Mouse (Mus musculus): Measurements from ENCODE around the gene Ipo9. TPM values are rescaled to one million over a fixed set of nuclear protein-coding genes. Genes with fewer than 3 reads are reported as not detected.
"Not testable (repeated sequence)": the region's sequence is repeated elsewhere in the genome, so short reads cannot be mapped to it uniquely, and the experiment has no call there.

Ipo9 gene
- total RNA-seq, 2 experiments from 2014 or later: 36.7 to 81.0 TPM

DNA sequence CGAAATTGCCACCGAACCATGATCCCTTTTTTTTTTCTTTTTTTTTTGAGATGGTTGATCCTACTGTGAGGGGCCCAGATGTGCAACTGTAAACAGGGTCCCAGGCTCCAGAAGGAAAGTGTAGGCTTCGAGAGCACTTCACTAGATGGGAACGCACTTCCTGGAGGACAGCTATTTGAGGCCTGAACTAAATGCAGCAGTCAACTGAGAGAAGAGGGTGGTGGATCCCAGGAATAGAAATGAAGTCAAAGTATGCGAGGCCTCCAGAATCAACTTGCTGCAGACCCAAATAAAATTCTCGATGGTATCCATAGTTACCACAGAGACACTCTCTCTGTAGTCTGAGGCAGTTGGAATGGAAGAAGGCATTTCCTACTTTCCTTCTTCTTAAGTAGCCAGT lies 8.5 kb upstream of the Ipo9 start:
- no peak for ATAC-seq (replicated peaks; ENCODE audit: poor library complexity, severe bottlenecking)

DNA sequence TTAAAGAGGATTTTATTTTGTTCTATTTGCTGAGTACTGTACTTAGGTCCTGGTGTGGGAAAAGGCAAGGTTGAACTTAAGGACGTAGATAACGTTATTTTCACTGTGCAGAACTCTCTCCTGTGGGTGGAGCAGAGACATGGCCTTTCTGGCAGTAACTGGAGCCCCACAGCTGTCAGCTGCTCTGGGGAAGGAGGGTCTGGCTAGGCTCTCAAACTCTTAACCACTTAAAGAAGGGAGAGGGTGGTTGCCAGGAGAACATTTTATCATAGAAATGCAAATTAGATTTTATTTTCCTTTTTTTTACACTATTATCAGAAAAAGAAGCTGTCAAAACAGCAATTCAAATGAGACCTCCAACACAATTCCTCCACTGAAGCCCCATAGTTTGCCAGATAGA lies 5.5 kb upstream of the Ipo9 start:
- ATAC-seq (replicated peaks; ENCODE audit: poor library complexity, severe bottlenecking): no peak

DNA sequence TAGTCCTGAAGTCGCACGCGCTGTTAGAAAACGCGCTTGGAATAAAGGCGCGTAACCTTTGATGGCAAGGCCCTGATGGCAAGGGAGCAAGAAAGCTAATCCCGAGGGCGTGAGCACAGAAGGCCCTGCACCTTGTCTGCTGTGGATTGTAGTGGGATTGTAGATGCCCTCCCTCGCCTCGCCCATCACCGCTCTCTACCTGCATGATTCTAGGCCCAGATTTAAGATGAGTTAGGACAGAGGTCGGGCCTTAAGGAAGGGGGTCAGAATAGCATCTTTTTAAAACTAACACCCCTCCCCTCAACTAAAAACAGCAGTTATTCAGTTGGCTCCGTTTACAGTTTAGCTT lies 344 bp upstream of the Ipo9 start:
- no peak; the same call in 1 of the 2 replicates for ATAC-seq (replicated peaks; ENCODE audit: poor library complexity, severe bottlenecking)

DNA sequence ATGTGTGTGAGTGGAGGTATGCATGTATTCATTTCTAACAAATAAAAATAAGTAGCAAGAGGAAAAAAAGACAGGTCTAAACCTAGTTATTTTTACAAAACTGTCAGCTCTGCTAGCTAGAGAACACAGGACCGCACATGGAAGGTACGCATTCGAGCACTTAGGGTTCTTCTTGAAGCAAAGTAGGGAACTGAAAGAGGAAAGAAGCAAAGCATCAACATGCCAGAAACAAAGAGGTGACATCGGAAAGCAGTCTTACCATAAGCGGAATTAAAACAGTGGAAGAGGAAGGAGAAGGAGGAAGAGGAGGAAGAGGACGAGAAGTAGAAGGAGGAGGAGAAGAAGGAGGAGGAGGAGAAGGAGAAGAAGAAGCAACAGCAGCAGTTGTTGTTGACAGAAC lies 2.9 kb downstream of the Ipo9 start:
- ATAC-seq (replicated peaks; ENCODE audit: poor library complexity, severe bottlenecking): peak; percentile 36; the same call in 1 of the 2 replicates

DNA sequence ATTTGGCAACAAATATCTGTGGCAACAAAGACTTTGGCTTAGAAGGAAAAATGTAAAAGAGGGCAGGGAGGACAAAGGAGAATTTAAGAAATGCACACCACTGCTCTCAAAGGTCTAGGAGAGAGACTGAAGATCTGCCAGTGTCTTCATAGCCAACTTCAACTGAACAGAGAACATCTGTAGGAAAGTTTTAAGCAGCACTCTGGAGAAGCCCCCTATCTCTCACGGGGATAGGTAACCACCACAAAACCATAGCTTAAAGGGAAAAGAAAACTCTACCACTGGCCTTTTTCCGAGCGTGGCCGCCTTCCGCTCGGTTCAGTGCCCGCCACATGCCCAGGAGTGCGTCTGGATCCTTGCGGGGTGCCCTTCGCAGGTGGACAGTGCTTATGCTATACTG lies 3.7 kb downstream of the Ipo9 start:
- ATAC-seq (replicated peaks; ENCODE audit: poor library complexity, severe bottlenecking): no peak

DNA sequence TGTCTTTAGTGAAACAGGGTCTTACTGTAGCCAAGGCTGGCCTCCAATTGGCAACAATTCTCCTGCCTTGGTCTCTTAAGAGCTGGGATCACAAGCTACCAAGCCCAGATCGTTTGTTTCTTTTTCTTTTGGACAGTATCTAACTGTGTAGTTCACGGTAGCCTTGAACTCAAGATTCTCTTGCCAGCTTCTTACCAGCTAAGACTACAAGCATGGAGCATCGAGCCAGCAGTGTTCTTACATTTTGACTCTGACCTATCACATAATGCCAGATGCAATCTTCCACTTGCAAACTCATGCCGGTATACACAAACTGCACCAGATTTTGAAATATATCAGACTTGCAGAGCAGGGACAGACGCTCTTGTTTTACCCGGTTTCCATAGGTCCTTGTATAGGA lies 7.5 kb downstream of the Ipo9 start:
- no peak for ATAC-seq (replicated peaks; ENCODE audit: poor library complexity, severe bottlenecking)

DNA sequence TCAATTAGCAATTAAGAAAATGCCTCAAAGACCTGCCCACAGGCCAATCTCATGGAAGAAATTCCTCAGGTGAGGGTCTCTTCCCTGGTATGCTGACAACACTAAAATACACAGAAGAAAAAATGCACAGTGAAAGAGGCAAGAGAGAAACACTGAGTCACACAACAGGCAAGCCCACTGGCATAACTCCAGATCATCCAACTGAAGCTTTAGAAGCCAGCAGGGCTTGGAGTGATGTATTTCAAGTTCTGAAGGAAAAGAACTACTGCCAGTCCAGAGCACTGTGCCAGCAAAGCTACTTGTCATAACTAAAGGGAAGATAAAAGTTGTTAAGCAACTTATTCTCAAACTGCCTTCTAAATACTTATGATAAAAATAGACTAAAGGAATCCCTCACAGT lies 16.3 kb downstream of the Ipo9 start:
- ATAC-seq (replicated peaks; ENCODE audit: poor library complexity, severe bottlenecking): no peak

DNA sequence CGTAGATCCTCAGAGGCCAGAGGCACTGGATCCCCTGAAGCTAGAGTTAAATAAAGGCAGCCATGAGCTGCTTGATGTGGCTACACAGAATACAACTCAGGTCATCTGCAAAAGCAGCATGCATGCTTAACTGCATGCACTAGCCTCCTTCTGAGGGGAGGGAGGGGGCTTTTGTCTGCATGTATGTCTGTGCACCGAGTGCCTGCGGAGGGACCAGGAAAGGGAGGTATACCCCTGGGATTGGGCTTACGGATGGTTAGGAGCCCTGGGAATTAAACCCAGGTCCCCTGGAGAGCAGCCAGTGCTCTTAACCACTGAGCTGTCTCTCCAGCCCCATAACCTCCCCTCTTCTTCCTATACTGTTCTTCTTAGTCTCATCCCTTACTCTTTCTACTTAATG lies 18.2 kb downstream of the Ipo9 start:
- no peak for ATAC-seq (replicated peaks; ENCODE audit: poor library complexity, severe bottlenecking)

DNA sequence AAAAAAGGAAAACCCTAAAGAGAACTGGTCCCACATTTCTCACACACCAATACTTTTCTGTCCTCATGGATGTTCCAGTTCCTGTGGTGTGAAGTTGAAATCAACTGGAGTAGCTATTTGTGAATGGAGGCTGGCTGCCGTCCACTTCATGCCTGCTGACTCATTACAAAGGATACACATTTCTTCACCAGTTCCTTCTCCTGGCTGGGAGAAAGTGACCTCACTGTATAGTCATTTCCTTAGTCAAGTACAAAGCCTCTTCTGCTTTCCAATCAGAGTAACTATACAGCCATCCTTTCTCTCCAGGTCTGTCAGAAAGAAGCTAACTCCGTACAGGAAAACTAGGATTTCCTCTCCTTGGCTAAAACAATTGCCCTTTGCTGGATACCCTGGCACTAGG lies 19.3 kb downstream of the Ipo9 start:
- ATAC-seq (replicated peaks; ENCODE audit: poor library complexity, severe bottlenecking): peak; percentile 92

DNA sequence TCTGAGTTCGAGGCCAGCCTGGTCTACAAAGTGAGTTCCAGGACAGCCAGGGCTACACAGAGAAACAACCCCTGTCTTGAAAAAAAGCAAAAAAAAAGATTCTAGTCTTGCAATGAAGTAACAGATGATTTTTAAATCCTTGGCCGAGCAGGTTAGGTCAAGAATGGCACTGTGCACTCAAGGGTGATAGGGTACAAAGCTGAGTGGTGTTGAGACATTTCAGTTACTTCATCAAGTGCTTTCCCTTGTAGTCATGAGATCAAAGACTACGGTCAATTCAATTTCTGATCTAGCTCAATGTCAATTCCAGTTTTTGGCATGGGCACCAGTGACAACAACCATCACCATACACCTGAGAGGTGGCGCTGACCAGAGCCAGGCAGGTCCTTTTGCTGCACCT lies 21.3 kb downstream of the Ipo9 start:
- ATAC-seq (replicated peaks; ENCODE audit: poor library complexity, severe bottlenecking): no peak

DNA sequence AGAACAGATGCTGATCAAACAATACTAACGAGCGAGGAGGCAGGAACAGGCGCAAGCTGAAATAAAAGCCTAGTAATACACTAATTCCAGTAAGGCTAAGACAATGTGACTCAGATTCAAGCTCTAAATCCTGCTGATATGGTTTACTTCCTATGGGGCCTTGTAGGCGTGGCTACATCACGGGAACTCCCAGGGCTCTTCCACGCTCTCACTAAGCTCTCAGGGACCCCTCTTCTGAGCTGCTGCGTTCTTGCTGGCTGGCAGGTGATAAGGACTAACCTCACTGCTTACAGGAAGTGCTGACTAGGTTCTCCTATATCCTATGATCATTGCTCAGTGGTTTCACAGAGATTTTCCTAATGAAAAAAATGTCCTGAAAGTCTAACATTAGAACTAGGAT lies 24.9 kb downstream of the Ipo9 start:
- no peak for ATAC-seq (replicated peaks; ENCODE audit: poor library complexity, severe bottlenecking)

DNA sequence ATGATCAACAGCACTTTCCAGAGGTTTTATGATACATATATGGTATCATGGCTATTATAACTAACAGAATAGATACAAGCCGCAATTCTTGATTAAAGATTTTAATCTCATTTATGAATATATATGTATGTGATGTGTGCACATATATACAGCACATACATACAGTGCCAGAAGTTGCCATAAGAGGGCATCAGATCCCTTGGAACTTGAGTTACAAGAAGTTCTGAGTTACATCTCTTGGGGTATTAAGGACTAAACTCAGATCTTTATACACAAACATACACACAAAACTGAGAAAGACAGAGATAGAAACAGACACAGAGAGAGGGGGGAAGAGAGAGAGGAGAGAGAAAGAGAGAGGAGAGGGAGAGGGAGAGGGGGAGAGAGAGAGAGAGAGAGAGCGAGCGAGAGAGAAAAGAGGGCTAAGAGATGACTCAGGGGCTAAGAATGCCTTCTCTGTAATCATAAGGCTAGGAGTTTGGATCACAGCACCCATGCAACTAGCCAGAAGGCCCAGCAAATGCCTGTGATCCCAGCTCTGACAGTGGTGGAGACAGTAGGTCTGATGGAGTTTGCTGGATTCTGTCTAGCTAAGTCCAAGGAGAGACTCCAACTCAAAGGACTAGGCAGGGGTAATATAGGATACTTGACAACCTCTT lies 28.7 kb downstream of the Ipo9 start:
- no peak for ATAC-seq (replicated peaks; ENCODE audit: poor library complexity, severe bottlenecking)

DNA sequence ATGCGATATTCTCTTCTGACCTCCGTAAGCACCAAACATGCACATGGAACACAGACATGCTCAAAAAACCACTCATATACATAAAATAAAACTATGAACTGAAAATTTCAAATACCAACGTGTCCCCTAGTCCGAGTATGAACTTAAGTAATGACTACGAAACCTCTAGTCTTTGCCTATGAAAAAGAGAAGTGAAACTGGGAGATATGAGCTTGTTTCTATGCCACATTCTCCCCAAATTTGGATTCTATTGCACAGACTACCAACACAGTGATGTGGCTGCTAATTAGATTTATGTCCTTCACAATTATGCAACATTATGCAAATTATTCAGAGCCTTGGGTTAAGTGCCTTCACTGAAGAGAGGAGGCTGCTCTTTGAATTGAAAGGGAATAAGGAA lies 30.8 kb downstream of the Ipo9 start:
- ATAC-seq (replicated peaks; ENCODE audit: poor library complexity, severe bottlenecking): peak; percentile 98

DNA sequence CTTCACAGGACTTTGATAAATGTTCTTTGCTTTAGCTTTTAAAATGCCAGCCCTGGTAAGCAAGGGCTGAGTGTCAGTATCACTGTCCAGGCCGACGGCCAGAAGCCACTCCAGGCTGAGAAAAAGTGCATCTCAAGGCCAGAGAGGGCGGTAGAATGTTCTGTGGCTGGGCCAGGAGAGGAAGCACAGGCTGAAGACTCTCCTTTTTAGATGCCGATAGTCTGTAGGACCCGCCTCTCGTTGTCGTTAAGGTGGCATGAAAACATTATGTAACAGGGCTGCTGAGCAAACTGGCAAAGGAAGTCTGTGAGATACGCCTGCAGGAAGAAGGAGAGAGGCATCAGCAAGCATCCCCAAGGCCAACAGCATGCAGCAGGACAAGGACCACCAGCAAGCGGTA lies 45.1 kb downstream of the Ipo9 start:
- no peak for ATAC-seq (replicated peaks; ENCODE audit: poor library complexity, severe bottlenecking)

DNA sequence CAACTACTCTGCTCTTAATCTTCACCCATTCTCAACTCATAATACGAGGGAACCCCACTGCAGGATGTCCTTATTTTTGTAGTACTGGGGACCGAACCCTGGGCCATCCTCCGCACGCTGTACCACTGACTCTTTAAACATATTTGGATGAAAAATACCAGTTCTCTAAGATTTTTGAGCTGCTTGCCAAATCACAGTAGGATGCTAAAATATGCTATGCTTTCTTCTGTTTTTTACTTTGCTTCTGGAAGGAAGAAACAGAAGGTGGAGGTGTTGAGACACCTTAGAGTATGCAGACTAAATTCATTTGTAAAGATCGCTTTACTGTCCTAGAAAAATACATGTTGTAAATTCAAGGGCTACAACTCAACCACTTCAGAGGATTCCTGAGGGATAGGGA lies 46.1 kb downstream of the Ipo9 start:
- ATAC-seq (replicated peaks; ENCODE audit: poor library complexity, severe bottlenecking): no peak

DNA sequence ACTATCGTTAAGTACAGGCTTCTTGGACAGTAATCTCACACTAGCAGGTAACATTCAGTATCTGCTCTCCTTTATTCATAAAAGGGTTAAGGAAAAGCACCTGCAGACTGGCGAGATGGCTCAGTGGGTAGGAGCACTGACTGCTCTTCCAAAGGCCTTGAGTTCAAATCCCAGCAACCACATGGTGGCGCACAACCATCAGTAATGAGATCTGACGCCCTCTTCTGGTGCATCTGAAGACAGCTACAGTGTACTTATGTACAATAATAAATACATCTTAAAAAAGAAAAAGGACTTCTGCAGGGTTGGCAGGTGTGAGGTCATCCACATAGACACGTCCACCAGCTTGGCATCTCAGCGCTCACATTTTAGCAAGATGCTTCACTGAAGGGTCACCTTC lies 48.7 kb downstream of the Ipo9 start:
- not testable (repeated sequence) for ATAC-seq (replicated peaks; ENCODE audit: poor library complexity, severe bottlenecking)

DNA sequence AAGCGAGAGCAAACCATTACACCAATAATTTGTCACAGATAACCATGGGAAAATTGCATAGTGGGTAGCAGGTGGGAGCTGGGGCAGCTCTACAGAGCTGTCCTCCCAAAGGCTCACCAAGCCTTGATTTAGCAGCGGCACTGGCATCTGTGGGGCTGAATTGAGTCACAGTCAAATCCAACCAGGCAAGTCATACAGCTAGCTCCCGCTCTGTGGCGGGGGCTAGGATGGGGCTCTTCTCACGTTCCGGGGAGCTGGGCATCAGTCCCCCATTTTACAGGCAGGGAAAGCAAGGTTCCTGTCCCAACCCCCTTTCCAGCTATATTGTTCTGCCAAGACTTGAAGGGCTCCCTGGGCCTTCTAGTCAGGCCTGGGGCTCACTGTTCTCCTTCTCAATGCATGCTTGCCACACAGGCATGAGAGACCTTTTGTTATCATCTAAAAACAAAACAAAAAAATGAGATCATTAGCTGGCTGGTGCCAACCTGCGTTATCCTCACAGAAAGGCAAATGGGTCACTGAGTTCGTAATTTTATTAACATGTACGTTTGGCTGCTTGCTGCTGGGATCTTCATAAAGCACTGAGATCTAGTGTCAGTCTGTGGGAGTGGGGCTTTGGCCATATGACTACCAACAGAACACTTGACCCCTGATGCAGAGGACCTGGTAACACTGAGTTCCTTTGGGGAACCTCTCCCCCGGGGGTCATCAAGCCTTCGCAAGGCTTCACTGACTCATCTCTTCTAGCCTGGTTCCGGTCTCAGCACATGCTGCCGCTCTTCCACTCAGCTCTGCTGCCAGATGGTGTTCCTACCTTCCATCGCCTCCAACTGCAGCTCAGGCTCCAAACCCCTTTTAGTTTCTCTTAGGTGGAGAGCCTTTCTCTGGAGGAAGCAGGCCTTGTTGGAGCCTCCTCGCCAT lies 50.0 kb downstream of the Ipo9 start:
- no peak for ATAC-seq (replicated peaks; ENCODE audit: poor library complexity, severe bottlenecking)

DNA sequence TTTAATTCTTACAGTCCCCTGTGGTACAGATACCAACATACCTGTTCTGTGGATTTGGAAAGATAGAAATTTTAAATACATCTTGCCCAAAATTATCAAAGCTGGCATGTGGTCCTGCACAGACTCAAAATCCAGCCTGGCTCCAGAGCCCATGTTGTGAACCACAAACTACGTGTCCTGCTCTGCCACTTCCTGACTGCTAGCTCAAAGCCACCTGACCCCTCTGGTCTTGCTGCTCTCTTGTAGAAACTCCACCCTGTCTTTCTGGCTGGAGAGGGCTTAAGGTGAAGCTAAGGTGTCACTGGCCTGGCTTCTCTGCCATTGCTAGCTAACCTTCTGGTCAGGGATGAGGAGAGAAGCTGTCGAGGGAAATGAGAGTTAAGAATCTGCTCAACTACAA lies 51.3 kb downstream of the Ipo9 start:
- no peak for ATAC-seq (replicated peaks; ENCODE audit: poor library complexity, severe bottlenecking)

DNA sequence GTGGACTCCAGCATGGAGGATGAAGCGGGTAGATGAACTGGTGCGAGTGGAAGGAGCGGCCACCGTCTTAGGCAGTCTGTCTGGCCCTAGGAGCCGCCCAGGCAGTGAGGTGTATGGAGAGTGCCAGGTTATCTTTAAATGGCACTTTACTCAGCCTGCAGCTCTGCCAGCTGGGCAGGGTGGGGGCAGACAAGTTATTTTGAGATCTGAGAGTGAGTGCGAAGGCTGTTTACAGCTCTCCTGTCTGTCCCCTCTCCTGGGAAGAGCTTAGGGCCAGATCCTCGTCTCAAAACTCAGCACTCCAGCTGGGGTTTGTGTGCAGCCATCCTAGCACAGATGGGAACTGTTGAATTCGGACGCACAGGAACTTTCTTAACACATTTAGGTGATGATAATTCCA lies 51.7 kb downstream of the Ipo9 start:
- no peak for ATAC-seq (replicated peaks; ENCODE audit: poor library complexity, severe bottlenecking)

DNA sequence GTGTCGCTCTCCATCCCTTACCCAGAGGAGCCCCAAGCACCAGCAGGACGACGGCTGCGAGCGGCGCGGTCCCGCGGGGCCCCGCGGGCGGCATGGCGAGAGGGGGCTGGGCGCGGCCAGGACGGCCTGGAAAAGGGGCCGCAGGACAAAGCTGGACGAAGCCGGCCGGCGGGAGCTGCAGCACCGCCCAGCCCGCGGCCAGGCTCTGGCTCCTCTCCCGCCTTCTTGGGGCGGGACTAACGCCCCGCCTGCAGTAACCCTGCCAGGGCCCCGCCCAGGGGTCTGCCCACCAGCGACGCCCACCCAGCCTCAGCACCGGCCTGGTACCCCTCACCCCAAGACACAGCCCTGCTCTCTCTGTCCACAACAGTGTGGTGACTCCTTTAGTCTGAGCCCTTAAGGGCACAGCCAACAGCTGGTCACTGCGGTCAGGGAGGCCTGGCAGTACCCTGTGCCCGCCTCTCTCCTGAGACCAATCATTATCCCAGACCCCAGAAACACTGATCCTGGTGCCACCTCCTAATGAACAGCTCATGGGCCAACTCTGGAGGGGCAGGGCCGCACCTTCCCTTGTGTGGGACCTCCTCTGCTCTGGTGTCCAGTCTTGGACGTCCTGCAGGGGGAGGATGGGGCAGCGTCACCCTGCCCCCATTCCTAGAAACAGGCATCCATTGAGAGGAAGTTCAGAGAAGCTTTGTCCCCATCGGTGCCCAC lies 55.3 kb downstream of the Ipo9 start, which contains the start of gene Shisa4:
Gene Shisa4 (minus strand): TSS at position 370 of the 714 bp plus-strand sequence.
- peak; percentile 56 for ATAC-seq (replicated peaks; ENCODE audit: poor library complexity, severe bottlenecking)

DNA sequence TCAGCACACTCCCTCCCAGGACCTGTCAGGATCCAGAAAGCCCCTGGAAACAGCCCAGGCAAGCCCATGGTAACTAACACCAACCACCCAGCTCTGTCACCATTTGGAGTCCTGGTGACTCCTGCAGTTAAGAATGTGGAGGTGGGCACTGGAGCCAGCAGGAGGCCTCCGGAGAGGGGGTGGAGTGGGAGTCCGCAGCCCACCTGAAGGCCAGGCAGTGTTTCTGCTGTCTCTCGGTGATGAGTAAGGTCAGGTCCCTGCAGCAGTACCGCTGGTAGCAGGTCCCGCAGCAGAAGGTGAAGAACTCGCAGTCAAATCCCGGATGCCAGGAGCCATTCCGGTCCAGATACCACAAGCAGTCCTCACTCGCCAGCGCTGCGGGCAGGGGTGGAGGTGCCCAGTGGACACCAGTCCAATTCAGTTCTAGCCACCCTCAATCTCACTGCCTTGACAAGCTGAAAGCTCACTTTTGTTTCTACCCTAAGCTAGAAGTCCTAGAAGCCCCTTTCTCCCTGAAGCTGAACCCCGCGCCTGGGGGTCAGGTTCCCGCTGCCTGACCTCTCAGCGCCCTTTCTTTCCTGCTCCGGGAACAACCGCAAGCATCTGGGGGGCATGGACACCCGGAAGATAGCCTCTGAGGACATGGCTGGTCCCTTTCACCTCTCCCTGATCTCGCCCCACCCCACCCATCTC lies 56.0 kb downstream of the Ipo9 start:
- ATAC-seq (replicated peaks; ENCODE audit: poor library complexity, severe bottlenecking): no peak
